Mouse (Mus musculus) liver, embryonic 14.5 days (tissue): ENCODE measurements around the gene Mrps12.

Experiments
- CTCF ChIP-seq: IDR thresholded peaks from 2 replicates; pipeline ENCODE4 v1.5.1; 2016; ENCODE audit warnings: antibody characterized with exemption, low read depth, control low read depth
- EP300 ChIP-seq: IDR thresholded peaks from 2 replicates; pipeline ENCODE4 v1.6.1; 2016; ENCODE audit warnings: antibody characterized with exemption, low read depth

GRCm38 (mm10) chr7:28775129-28775528 is 33.5 kb upstream of the Mrps12 start:
- TF ChIP-seq CTCF (no peak), EP300 (no peak)
